Mouse (Mus musculus) right cerebral cortex, postnatal 14 days (tissue): ENCODE results near the gene Afdn.

Source experiments
- DNase-seq: peaks from one replicate; pipeline ENCODE4 v3.0.0; 2022

Afdn gene

GRCm38 (mm10) chr17:13759853-13760627, at the start of gene Afdn:
Gene Afdn (plus strand): TSS chr17:13760539.
- DNase-seq: peak; percentile 80

GRCm38 (mm10) chr17:13711173-13711572, 49.2 kb upstream of the Afdn start:
- DNase-seq: no peak

GRCm38 (mm10) chr17:13712116-13712515, 48.2 kb upstream of the Afdn start:
- DNase-seq: no peak

GRCm38 (mm10) chr17:13712518-13712917, 47.8 kb upstream of the Afdn start:
- DNase-seq: no peak

GRCm38 (mm10) chr17:13714128-13714527, 46.2 kb upstream of the Afdn start:
- DNase-seq: no peak

GRCm38 (mm10) chr17:13714654-13715053, 45.7 kb upstream of the Afdn start:
- DNase-seq: no peak

GRCm38 (mm10) chr17:13715511-13715910, 44.8 kb upstream of the Afdn start:
- no peak for DNase-seq

- DNase-seq: no peak
Observed at GRCm38 (mm10) chr17:13716336-13716735, 44.0 kb upstream of the Afdn start.

GRCm38 (mm10) chr17:13717428-13717827, 42.9 kb upstream of the Afdn start:
- DNase-seq: no peak

GRCm38 (mm10) chr17:13720187-13720586, 40.2 kb upstream of the Afdn start:
- DNase-seq: no peak

- DNase-seq: no peak
Observed at GRCm38 (mm10) chr17:13721372-13721771, 39.0 kb upstream of the Afdn start.

GRCm38 (mm10) chr17:13722434-13722833, 37.9 kb upstream of the Afdn start:
- DNase-seq: no peak

- no peak for DNase-seq
Observed at GRCm38 (mm10) chr17:13725004-13725550, 35.3 kb upstream of the Afdn start.

GRCm38 (mm10) chr17:13726832-13727355, 33.4 kb upstream of the Afdn start:
- DNase-seq: no peak

- DNase-seq: no peak
Observed at GRCm38 (mm10) chr17:13730980-13731726, 29.2 kb upstream of the Afdn start.

GRCm38 (mm10) chr17:13731727-13732112, 28.6 kb upstream of the Afdn start:
- DNase-seq: no peak

GRCm38 (mm10) chr17:13732685-13733084, 27.7 kb upstream of the Afdn start:
- DNase-seq: no peak

GRCm38 (mm10) chr17:13733971-13734370, 26.4 kb upstream of the Afdn start:
- DNase-seq: no peak

- DNase-seq: no peak
Observed at GRCm38 (mm10) chr17:13735057-13735456, 25.3 kb upstream of the Afdn start.

GRCm38 (mm10) chr17:13735803-13736282, 24.5 kb upstream of the Afdn start:
- DNase-seq: no peak

GRCm38 (mm10) chr17:13737336-13737735, 23.0 kb upstream of the Afdn start:
- DNase-seq: no peak

- no peak for DNase-seq
Observed at GRCm38 (mm10) chr17:13738121-13738776, 22.1 kb upstream of the Afdn start.

- no peak for DNase-seq
Observed at GRCm38 (mm10) chr17:13738916-13739315, 21.4 kb upstream of the Afdn start.
